Mouse (Mus musculus) cerebellum, adult 9-11 months (tissue): ENCODE measurements at regions not wholly inside any gene's neighbourhood (a gene's known extent, or its start where the extent isn't known, plus 50 kb on each side); places are given as distances from the start of the nearest gene placed in this dataset.
"Not testable (repeated sequence)": the region's sequence is repeated elsewhere in the genome, so short reads cannot be mapped to it uniquely, and the experiment has no call there.

ENCODE experiments used
- DNase-seq: peaks from one replicate; pipeline ENCODE4 v3.0.0; 2022

DNA sequence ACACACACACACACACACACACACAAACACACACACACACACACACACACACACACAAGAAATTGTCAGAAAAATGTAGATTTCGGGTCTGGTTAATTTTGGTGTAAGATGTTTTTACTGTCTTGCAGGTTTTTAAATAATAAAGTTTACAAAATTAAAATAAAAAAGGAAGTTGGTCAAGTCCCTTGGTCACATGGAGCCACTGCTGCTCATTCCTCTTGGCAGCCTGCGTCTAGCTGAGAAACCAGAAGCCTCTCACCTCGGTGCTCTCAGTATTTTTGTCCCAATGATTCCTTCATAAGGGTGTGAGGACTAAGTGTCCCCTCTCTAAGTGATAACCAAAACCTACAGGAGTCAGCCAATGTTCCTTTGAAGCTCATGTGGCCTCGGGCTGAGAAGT, 76.8 kb upstream of the Smg1 start:
- no peak for DNase-seq

GRCm38 (mm10) chr7:118318432-118319135, 75.1 kb upstream of the Smg1 start:
- no peak for DNase-seq

- DNase-seq: not testable (repeated sequence)
Observed at GRCm38 (mm10) chr7:118314886-118315285, 71.4 kb upstream of the Smg1 start.

- peak; percentile 71 for DNase-seq
Observed at GRCm38 (mm10) chr7:118314228-118314658, 70.8 kb upstream of the Smg1 start.

- DNase-seq: no peak
Observed at GRCm38 (mm10) chr7:118313818-118314217, 70.3 kb upstream of the Smg1 start.

DNA sequence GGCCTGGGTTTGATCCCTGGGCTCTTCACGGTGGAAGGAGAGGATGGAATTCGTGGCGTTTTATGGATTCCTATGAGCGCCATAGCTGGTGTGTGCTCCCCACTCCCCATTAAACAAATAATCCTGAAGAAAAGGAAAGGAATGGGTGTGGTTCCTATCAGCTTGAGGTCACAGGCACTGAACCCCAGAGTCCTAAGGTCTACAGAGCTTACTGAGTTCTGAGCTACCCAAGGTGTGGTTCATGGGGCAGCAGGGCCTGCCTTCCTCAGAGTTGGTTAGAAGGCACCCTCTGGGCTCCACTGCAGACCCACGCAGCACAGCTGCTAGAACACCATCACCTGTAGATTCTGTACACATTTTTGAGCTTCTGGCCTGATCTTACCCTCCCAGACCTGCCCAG, 66.3 kb upstream of the Smg1 start:
- DNase-seq: no peak

DNA sequence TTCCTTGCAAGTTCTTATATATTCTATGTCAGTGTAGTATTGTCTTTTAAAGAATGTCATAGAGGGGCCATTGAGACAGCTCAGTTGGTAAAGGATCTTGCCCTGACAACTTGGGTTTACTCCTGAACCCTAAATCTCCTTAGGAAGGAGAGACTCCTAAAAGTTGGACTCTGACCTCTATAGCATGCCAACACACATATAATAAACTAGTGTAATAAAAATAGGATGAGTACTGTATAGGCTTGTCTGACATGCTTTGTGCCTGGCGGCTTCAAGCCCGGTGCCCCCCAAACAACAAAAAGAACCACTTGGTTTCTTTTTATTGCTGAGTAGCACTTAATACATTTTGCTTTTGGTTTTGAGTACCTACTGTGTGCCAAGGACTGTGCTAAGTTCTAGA, 65.4 kb upstream of the Smg1 start:
- DNase-seq: no peak

GRCm38 (mm10) chr7:118304812-118305211, 61.3 kb upstream of the Smg1 start:
- DNase-seq: peak; percentile 65

GRCm38 (mm10) chr7:118304338-118304737, 60.9 kb upstream of the Smg1 start:
- DNase-seq: no peak

GRCm38 (mm10) chr7:118303921-118304320, 60.5 kb upstream of the Smg1 start:
- no peak for DNase-seq

DNA sequence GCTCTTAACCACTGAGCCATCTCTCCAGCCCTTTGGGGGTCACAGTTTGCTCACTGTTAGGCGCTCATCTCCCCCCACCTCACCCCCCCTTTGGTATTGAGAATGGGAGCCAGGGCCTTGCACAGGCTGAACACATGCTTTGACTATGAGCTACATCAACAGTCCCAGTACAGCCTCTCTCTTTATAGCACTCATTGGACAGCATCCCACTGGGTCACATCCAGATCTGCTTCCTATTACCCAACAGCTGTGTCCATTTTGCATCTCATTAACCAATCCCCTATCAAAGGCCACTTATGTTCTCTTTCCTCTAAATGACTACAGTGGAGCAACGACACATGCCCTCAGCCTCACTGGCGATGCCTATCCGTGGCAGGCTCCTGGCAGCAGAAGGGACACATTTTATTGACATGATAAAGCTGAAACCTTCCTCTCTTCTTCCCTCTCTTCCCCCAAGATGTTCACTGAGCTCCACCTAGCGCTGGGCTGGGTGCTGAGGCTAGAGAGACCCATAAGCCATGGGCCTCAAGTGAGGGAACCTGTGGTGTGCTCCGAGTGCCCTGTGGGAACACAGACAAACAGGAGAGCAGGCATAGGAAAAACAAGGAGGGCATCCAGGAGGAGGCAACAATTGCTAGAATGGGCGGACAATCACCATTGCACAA, 57.3 kb upstream of the Smg1 start:
- DNase-seq: no peak

- DNase-seq: peak; percentile 87
Observed at GRCm38 (mm10) chr7:118297613-118298012, 54.1 kb upstream of the Smg1 start.

GRCm38 (mm10) chr7:118296856-118297518, 53.5 kb upstream of the Smg1 start:
- DNase-seq: peak; percentile 77

DNA sequence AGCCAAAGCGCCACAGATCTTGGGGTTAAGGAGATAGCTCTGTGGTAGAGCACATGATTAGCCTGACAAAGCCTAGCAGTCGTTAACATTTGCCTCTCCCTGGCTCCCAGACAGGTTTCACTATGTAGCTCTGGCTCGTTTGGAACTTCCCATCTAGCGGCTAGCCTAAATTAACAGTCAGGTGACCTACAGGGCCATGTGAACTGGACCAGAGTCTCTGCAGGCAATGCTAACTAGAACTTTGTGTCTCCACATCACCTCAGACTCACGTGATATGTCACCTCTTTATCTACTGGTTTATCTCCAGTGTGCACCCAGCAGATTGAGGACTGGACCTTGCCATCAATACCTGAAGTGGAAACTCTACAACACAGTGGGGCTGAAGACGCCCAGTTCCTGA, 52.4 kb upstream of the Smg1 start:
- DNase-seq: no peak

GRCm38 (mm10) chr7:118295275-118295674, 51.8 kb upstream of the Smg1 start:
- DNase-seq: no peak

DNA sequence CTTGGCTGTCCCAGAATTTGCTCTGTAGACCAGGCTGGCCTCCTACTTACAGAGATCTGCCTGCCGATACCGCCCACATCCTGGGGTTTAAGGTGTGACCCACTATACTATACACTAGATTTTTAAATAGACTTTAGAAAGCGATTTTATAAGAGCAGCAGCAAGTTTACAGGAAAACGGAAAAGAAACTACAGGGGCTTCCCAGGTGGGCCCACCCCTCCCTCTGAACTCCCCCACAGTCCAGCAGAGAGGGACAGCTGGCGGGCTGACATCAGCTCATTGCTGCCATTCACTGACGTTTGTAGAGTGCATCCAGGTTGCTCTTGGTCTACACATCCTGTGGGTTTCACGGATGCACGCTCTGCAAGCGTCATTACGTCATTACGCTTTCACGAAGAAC, 51.2 kb upstream of the Smg1 start:
- no peak for DNase-seq
